Mouse (Mus musculus): Measurements from ENCODE around the gene Serpinb13.

GRCm38 (mm10) chr1:107015210-107015609 is 34.4 kb downstream of the Serpinb13 start:
- TF ChIP-seq CTCF (IDR thresholded peaks at IDR 0.05; ENCODE audit: insufficient read depth, low read length): no peak
- no peak for TF ChIP-seq POLR2A (IDR thresholded peaks at IDR 0.05; ENCODE audit: borderline replicate concordance, extremely low read depth, low read depth, low read length)
